Mouse (Mus musculus) heart, embryonic 14.5 days (tissue): ENCODE data around the gene Rbbp4. TPM values are rescaled to one million over a fixed set of nuclear protein-coding genes. Genes with fewer than 3 reads are reported as not detected.

ENCODE experiments used
- ATAC-seq: fragments of 200-750 bp; cut with Nextera tagmentation; 2 replicates; pipeline ENCODE4 v1.8.0; 2017; ENCODE audit warnings: low read depth, moderate TSS enrichment; ENCODE audit not compliant: insufficient number of reproducible peaks, insufficient read depth, low FRiP score
- H3K27ac ChIP-seq, 2 experiments: fragments of 200-500 bp in 1 of 2; fragments of 300-500 bp in 1 of 2; sonication (generic) in 1 of 2; replicated peaks in 1 of 2; 2 replicates each; pipeline ENCODE4 v1.5.1; 2012 to 2014; ENCODE audit warnings: low read depth in 2 of 2, low read length in 2 of 2, control low read depth in 1 of 2, mild to moderate bottlenecking in 1 of 2, mixed read lengths in 1 of 2; ENCODE audit not compliant: control insufficient read depth in 1 of 2, insufficient read depth in 1 of 2
- H3K27me3 ChIP-seq: fragments of 300-500 bp; sonication (generic); 2 replicates; pipeline ENCODE4 v1.6.1; 2014; ENCODE audit warnings: mild to moderate bottlenecking, low read length, control low read depth; ENCODE audit not compliant: control insufficient read depth, insufficient read depth
- H3K36me3 ChIP-seq: fragments of 300-500 bp; sonication (generic); 2 replicates; pipeline ENCODE4 v1.6.1; 2014; ENCODE audit warnings: mild to moderate bottlenecking, control low read depth, low read length, mixed read lengths; ENCODE audit not compliant: control insufficient read depth, insufficient read depth
- H3K4me1 ChIP-seq, 2 experiments: fragments of 200-500 bp in 1 of 2; fragments of 300-500 bp in 1 of 2; sonication (generic) in 1 of 2; 2 replicates each; pipeline ENCODE4 v1.6.1; 2012 to 2014; ENCODE audit warnings: low read length in 2 of 2, control low read depth in 1 of 2, mixed read lengths in 1 of 2; ENCODE audit not compliant: control insufficient read depth in 2 of 2, insufficient read depth in 2 of 2
- H3K4me2 ChIP-seq: fragments of 300-500 bp; sonication (generic); 2 replicates; pipeline ENCODE4 v1.6.1; 2014; ENCODE audit warnings: mild to moderate bottlenecking, low read length
- H3K4me3 ChIP-seq, 2 experiments: fragments of 200-500 bp in 1 of 2; fragments of 300-500 bp in 1 of 2; sonication (generic) in 1 of 2; 2 replicates each; pipeline ENCODE4 v1.5.1; 2012 to 2014; ENCODE audit warnings: low read length in 2 of 2, mild to moderate bottlenecking in 2 of 2, control low read depth in 1 of 2, low read depth in 1 of 2, moderate library complexity in 1 of 2; ENCODE audit not compliant: control insufficient read depth in 1 of 2, insufficient read depth in 1 of 2
- H3K9ac ChIP-seq: fragments of 300-500 bp; sonication (generic); 2 replicates; pipeline ENCODE4 v1.6.1; 2014; ENCODE audit warnings: mild to moderate bottlenecking, low read length
- H3K9me3 ChIP-seq: fragments of 300-500 bp; sonication (generic); 2 replicates; pipeline ENCODE4 v1.6.1; 2016; ENCODE audit warnings: low read length, control low read depth; ENCODE audit not compliant: control insufficient read depth
- WGBS: fragments of 180-500 bp; shearing (Covaris S2); extraction: QIAGEN DNeasy Blood & Tissue Kit; methylation state at CpG from one replicate; pipeline ENCODE4 v1.1.7; 2014; 5-methylcytosine and 5-hydroxymethylcytosine counted together
- polyA plus RNA-seq: library from polyadenylated mRNA; unstranded; fragments of >200 nt; fragmentation: Nextera tagmentation; extraction: Ambion mirVana; gene quantifications from 2 replicates; pipeline ENCODE4 v1.2.1, GENCODE M21; 2014

The Rbbp4 gene
- polyA plus RNA-seq, 1 experiment from 2014 or later = 263 TPM

- Histone ChIP-seq H3K4me2 (no peak overlapping the region), H3K9me3 (no peaks in the 10 kb centered on the region), H3K4me3 (no peak overlapping the region), H3K4me1 (no peaks in the 10 kb centered on the region), H3K27ac (no peak overlapping the region), H3K27me3 (no peaks in the 10 kb centered on the region), H3K36me3 (peaks cover 41% of the 10 kb centered on the region), H3K9ac (no peak overlapping the region)
- 76% methylated on average over 6 of the region's 6 CpGs for WGBS
- ATAC-seq = no peak
Observed at GRCm38 (mm10) chr4:129351111-129351510, 15.9 kb upstream of the Rbbp4 start.

GRCm38 (mm10) chr4:129350644-129351043 lies 15.5 kb upstream of the Rbbp4 start:
- peak; percentile 72 for ATAC-seq
- Histone ChIP-seq H3K36me3 (peaks cover 36% of the 10 kb centered on the region), H3K27me3 (no peaks in the 10 kb centered on the region), H3K4me3 (no peak overlapping the region), H3K4me2 (no peak overlapping the region), H3K4me1 (no peaks in the 10 kb centered on the region), H3K9ac (no peak overlapping the region), H3K9me3 (no peaks in the 10 kb centered on the region), H3K27ac (no peak overlapping the region)
- 10% methylated on average over 1 of the region's 1 CpGs for WGBS

GRCm38 (mm10) chr4:129346481-129347154 lies 11.4 kb upstream of the Rbbp4 start:
- H3K9me3 ChIP-seq = no peaks in the 10 kb centered on the region
- H3K9ac ChIP-seq = no peak overlapping the region
- WGBS = 64% methylated on average over 15 of the region's 15 CpGs
- peaks cover 41% of the 10 kb centered on the region for H3K36me3 ChIP-seq
- no peak for ATAC-seq
- no peaks in the 10 kb centered on the region for H3K27me3 ChIP-seq
- no peak overlapping the region for H3K4me3 ChIP-seq
- H3K4me1 ChIP-seq = no peaks in the 10 kb centered on the region
- peak overlapping the region; percentile 45 to 48; a peak in 2 of 4 replicates for H3K27ac ChIP-seq
- H3K4me2 ChIP-seq = no peak overlapping the region

- Histone ChIP-seq H3K36me3 (peaks cover 42% of the 10 kb centered on the region), H3K4me1 (no peaks in the 10 kb centered on the region), H3K4me2 (no peak overlapping the region), H3K9me3 (no peaks in the 10 kb centered on the region), H3K4me3 (no peak overlapping the region), H3K27ac (no peak overlapping the region), H3K27me3 (no peaks in the 10 kb centered on the region), H3K9ac (no peak overlapping the region)
- no peak for ATAC-seq
- WGBS = 82% methylated on average over 2 of the region's 2 CpGs
Observed at GRCm38 (mm10) chr4:129342705-129343104, 7.5 kb upstream of the Rbbp4 start.

GRCm38 (mm10) chr4:129341888-129342287 lies 6.7 kb upstream of the Rbbp4 start:
- no peak overlapping the region for H3K4me2 ChIP-seq
- no peak overlapping the region for H3K27ac ChIP-seq
- WGBS = 88% methylated on average over 1 of the region's 1 CpGs
- ATAC-seq = no peak
- peaks cover 40% of the 10 kb centered on the region for H3K36me3 ChIP-seq
- H3K4me3 ChIP-seq = no peak overlapping the region
- no peaks in the 10 kb centered on the region for H3K4me1 ChIP-seq
- H3K27me3 ChIP-seq = no peaks in the 10 kb centered on the region
- H3K9me3 ChIP-seq = no peaks in the 10 kb centered on the region
- no peak overlapping the region for H3K9ac ChIP-seq

- H3K4me3 ChIP-seq = no peak overlapping the region
- WGBS = 83% methylated on average over 3 of the region's 3 CpGs
- H3K9me3 ChIP-seq = no peaks in the 10 kb centered on the region
- H3K9ac ChIP-seq = no peak overlapping the region
- H3K4me1 ChIP-seq = peaks cover 0 to 4% of the 10 kb centered on the region in 2 experiments; a peak in 1 of 4 replicates
- no peaks in the 10 kb centered on the region for H3K27me3 ChIP-seq
- no peak for ATAC-seq
- H3K27ac ChIP-seq = no peak overlapping the region
- H3K36me3 ChIP-seq = peaks cover 35% of the 10 kb centered on the region
- no peak overlapping the region for H3K4me2 ChIP-seq
Observed at GRCm38 (mm10) chr4:129339743-129340142, 4.6 kb upstream of the Rbbp4 start.

GRCm38 (mm10) chr4:129336291-129336690 lies 1.1 kb upstream of the Rbbp4 start:
- Histone ChIP-seq H3K4me1 (peaks cover 2 to 31% of the 10 kb centered on the region in 2 experiments), H3K4me2 (peak overlapping the region; percentile 91), H3K9me3 (no peaks in the 10 kb centered on the region), H3K36me3 (peaks cover 31% of the 10 kb centered on the region), H3K9ac (peak overlapping the region; percentile 78), H3K27ac (peak overlapping the region; percentile 97 to 98), H3K4me3 (peak overlapping the region; percentile 57 to 93), H3K27me3 (no peaks in the 10 kb centered on the region)
- WGBS = 46% methylated on average over 14 of the region's 14 CpGs
- no peak for ATAC-seq
